Mouse (Mus musculus): ENCODE measurements around the gene Fars2. TPM values are rescaled to one million over a fixed set of nuclear protein-coding genes. Genes with fewer than 3 reads are reported as not detected.

Gene Fars2
- polyA plus RNA-seq, 1 experiment from 2014 or later = 35.8 TPM

- no peaks in the 10 kb centered on the region for H3K9me3 ChIP-seq
- H3K27me3 ChIP-seq (ENCODE audit: insufficient read depth, poor library complexity, severe bottlenecking) = no peaks in the 10 kb centered on the region
Measured at GRCm38 (mm10) chr13:36623556-36623955, 506.3 kb downstream of the Fars2 start.

GRCm38 (mm10) chr13:36629154-36629553, 511.9 kb downstream of the Fars2 start:
- WGBS = 69% methylated on average over 1 of the region's 1 CpGs
- H3K27ac ChIP-seq = no peak overlapping the region
- no peaks in the 10 kb centered on the region for H3K4me1 ChIP-seq
- DNase-seq (ENCODE audit: low spot score) = no peak
- H3K36me3 ChIP-seq = no peaks in the 10 kb centered on the region
- H3K9me3 ChIP-seq = no peaks in the 10 kb centered on the region
- H3K4me3 ChIP-seq = no peak overlapping the region
- H3K27me3 ChIP-seq (ENCODE audit: insufficient read depth, poor library complexity, severe bottlenecking) = no peaks in the 10 kb centered on the region

More at GRCm38 (mm10) chr13:36623556-36623955, 506.3 kb downstream of the Fars2 start:
- DNase-seq (ENCODE audit: low spot score) = no peak
- H3K36me3 ChIP-seq = no peaks in the 10 kb centered on the region
- WGBS = 67% methylated on average over 1 of the region's 1 CpGs
- no peak overlapping the region for H3K4me3 ChIP-seq
- H3K27ac ChIP-seq = no peak overlapping the region
- no peaks in the 10 kb centered on the region for H3K4me1 ChIP-seq

- Histone ChIP-seq H3K36me3 (no peaks in the 10 kb centered on the region), H3K4me1 (no peaks in the 10 kb centered on the region), H3K27me3 (ENCODE audit: insufficient read depth, poor library complexity, severe bottlenecking) (no peaks in the 10 kb centered on the region), H3K4me3 (no peak overlapping the region), H3K27ac (no peak overlapping the region), H3K9me3 (no peaks in the 10 kb centered on the region)
- 67% methylated on average over 7 of the region's 7 CpGs for WGBS
- DNase-seq (ENCODE audit: low spot score) = no peak
Measured at GRCm38 (mm10) chr13:36648257-36648656, 531.0 kb downstream of the Fars2 start.

- no peaks in the 10 kb centered on the region for H3K36me3 ChIP-seq
- no peak for DNase-seq (ENCODE audit: low spot score)
- no peak overlapping the region for H3K27ac ChIP-seq
- no peak overlapping the region for H3K4me3 ChIP-seq
- no peaks in the 10 kb centered on the region for H3K4me1 ChIP-seq
- H3K9me3 ChIP-seq = no peaks in the 10 kb centered on the region
- H3K27me3 ChIP-seq (ENCODE audit: insufficient read depth, poor library complexity, severe bottlenecking) = no peaks in the 10 kb centered on the region
- WGBS = 79% methylated on average over 3 of the region's 3 CpGs
Measured at GRCm38 (mm10) chr13:36654251-36654650, 537.0 kb downstream of the Fars2 start.

- H3K4me3 ChIP-seq = no peak overlapping the region
- no peaks in the 10 kb centered on the region for H3K27me3 ChIP-seq (ENCODE audit: insufficient read depth, poor library complexity, severe bottlenecking)
- no peak for DNase-seq (ENCODE audit: low spot score)
- WGBS = 61% methylated on average over 1 of the region's 1 CpGs
- H3K9me3 ChIP-seq = no peaks in the 10 kb centered on the region
- H3K36me3 ChIP-seq = no peaks in the 10 kb centered on the region
- no peaks in the 10 kb centered on the region for H3K4me1 ChIP-seq
- H3K27ac ChIP-seq = no peak overlapping the region
Measured at GRCm38 (mm10) chr13:36679345-36679744, 562.1 kb downstream of the Fars2 start.

- H3K4me3 ChIP-seq = no peak overlapping the region
Measured at GRCm38 (mm10) chr13:36680690-36681355, 563.6 kb downstream of the Fars2 start.

GRCm38 (mm10) chr13:36683581-36683980, 566.4 kb downstream of the Fars2 start:
- Histone ChIP-seq H3K36me3 (no peaks in the 10 kb centered on the region), H3K4me3 (no peak overlapping the region), H3K4me1 (no peaks in the 10 kb centered on the region), H3K27me3 (ENCODE audit: insufficient read depth, poor library complexity, severe bottlenecking) (no peaks in the 10 kb centered on the region), H3K27ac (no peak overlapping the region), H3K9me3 (no peaks in the 10 kb centered on the region)
- DNase-seq (ENCODE audit: low spot score) = no peak
- 77% methylated on average over 4 of the region's 4 CpGs for WGBS

More at GRCm38 (mm10) chr13:36680690-36681355, 563.6 kb downstream of the Fars2 start:
- Histone ChIP-seq H3K27ac (no peak overlapping the region), H3K36me3 (no peaks in the 10 kb centered on the region), H3K27me3 (ENCODE audit: insufficient read depth, poor library complexity, severe bottlenecking) (no peaks in the 10 kb centered on the region), H3K9me3 (no peaks in the 10 kb centered on the region), H3K4me1 (no peaks in the 10 kb centered on the region)
- 85% methylated on average over 8 of the region's 8 CpGs for WGBS
- DNase-seq (ENCODE audit: low spot score) = no peak

GRCm38 (mm10) chr13:36695516-36696201, 578.4 kb downstream of the Fars2 start:
- Histone ChIP-seq H3K4me1 (0 out of 2 replicates have a peak, but pooled peaks cover 7% of the 10 kb centered on the region), H3K9me3 (no peaks in the 10 kb centered on the region), H3K27me3 (ENCODE audit: insufficient read depth, poor library complexity, severe bottlenecking) (no peaks in the 10 kb centered on the region), H3K36me3 (no peaks in the 10 kb centered on the region), H3K27ac (no peak overlapping the region), H3K4me3 (no peak overlapping the region)
- 58% methylated on average over 7 of the region's 7 CpGs for WGBS
- DNase-seq (ENCODE audit: low spot score) = no peak

GRCm38 (mm10) chr13:36696351-36696771, 579.1 kb downstream of the Fars2 start:
- Histone ChIP-seq H3K4me3 (no peak overlapping the region), H3K4me1 (0 out of 2 replicates have a peak, but pooled peaks cover 7% of the 10 kb centered on the region), H3K27me3 (ENCODE audit: insufficient read depth, poor library complexity, severe bottlenecking) (no peaks in the 10 kb centered on the region), H3K36me3 (no peaks in the 10 kb centered on the region), H3K27ac (no peak overlapping the region), H3K9me3 (no peaks in the 10 kb centered on the region)
- DNase-seq (ENCODE audit: low spot score) = no peak
- WGBS = 62% methylated on average over 8 of the region's 8 CpGs

- Histone ChIP-seq H3K4me1 (no peaks in the 10 kb centered on the region), H3K36me3 (no peaks in the 10 kb centered on the region), H3K4me3 (no peak overlapping the region), H3K27me3 (ENCODE audit: insufficient read depth, poor library complexity, severe bottlenecking) (no peaks in the 10 kb centered on the region), H3K9me3 (no peaks in the 10 kb centered on the region), H3K27ac (no peak overlapping the region)
- DNase-seq (ENCODE audit: low spot score) = no peak
- 55% methylated on average over 3 of the region's 3 CpGs for WGBS
Measured at GRCm38 (mm10) chr13:36707088-36707690, 590.0 kb downstream of the Fars2 start.

- no peaks in the 10 kb centered on the region for H3K27me3 ChIP-seq (ENCODE audit: insufficient read depth, poor library complexity, severe bottlenecking)
- no peaks in the 10 kb centered on the region for H3K9me3 ChIP-seq
- WGBS = 82% methylated on average over 2 of the region's 2 CpGs
- H3K4me3 ChIP-seq = no peak overlapping the region
- H3K27ac ChIP-seq = no peak overlapping the region
- H3K36me3 ChIP-seq = no peaks in the 10 kb centered on the region
- H3K4me1 ChIP-seq = no peaks in the 10 kb centered on the region
- no peak for DNase-seq (ENCODE audit: low spot score)
Measured at GRCm38 (mm10) chr13:36714101-36714500, 596.9 kb downstream of the Fars2 start.

GRCm38 (mm10) chr13:36716708-36717107, 599.5 kb downstream of the Fars2 start:
- no peak for DNase-seq (ENCODE audit: low spot score)
- H3K9me3 ChIP-seq = no peaks in the 10 kb centered on the region
- WGBS = 39% methylated on average over 2 of the region's 2 CpGs
- H3K4me3 ChIP-seq = no peak overlapping the region
- H3K27ac ChIP-seq = no peak overlapping the region
- H3K4me1 ChIP-seq = no peaks in the 10 kb centered on the region
- peaks cover 21% of the 10 kb centered on the region for H3K27me3 ChIP-seq (ENCODE audit: insufficient read depth, poor library complexity, severe bottlenecking)
- no peaks in the 10 kb centered on the region for H3K36me3 ChIP-seq

- no peak overlapping the region for H3K27ac ChIP-seq
- no peaks in the 10 kb centered on the region for H3K36me3 ChIP-seq
- WGBS = 65% methylated on average over 3 of the region's 3 CpGs
- no peak for DNase-seq (ENCODE audit: low spot score)
- H3K9me3 ChIP-seq = no peaks in the 10 kb centered on the region
- no peak overlapping the region for H3K4me3 ChIP-seq
- H3K27me3 ChIP-seq (ENCODE audit: insufficient read depth, poor library complexity, severe bottlenecking) = peaks cover 27% of the 10 kb centered on the region
- H3K4me1 ChIP-seq = no peaks in the 10 kb centered on the region
Measured at GRCm38 (mm10) chr13:36717376-36717775, 600.2 kb downstream of the Fars2 start.
